Mouse (Mus musculus) cerebellum, postnatal 25 days (tissue): ENCODE measurements at regions not wholly inside any gene's neighbourhood (a gene's known extent, or its start where the extent isn't known, plus 50 kb on each side); places are given as distances from the start of the nearest gene placed in this dataset.
"Not testable (repeated sequence)": the region's sequence is repeated elsewhere in the genome, so short reads cannot be mapped to it uniquely, and the experiment has no call there.

Experiments
- DNase-seq, 2 experiments: peaks; one replicate each; pipeline ENCODE4 v3.0.0; 2021; ENCODE audit warnings: mixed read lengths in 2 of 2

DNA sequence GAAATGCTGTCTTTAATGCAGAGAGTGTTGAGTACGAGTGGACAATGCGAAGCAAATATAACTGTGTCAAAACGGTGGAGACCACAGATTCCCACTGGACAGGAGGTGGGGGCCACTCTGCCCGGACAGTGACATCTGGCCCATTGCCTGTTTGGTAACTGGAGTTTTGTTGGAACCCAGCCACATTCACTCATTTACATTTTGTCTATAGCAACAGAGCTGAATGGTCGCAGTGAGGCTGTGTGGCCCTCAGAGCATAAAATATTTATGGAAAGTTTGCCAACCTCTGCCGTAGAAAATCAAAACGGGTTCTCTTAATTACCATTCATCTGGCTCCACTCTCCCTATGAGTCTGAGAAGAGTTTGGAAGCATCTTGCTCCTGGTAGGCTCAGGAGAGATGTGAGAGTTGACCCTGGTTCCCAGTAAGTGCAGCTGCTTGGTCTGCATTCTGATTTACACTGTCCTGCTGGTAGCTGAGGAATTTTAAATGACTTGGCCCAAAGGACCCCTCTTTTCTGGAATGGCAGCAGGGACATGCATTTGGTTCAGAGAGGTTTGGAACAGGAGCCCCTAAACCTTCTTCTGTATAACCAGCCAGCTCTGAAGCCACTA is 187.9 kb upstream of the Pik3r1 start:
- DNase-seq: no peak

DNA sequence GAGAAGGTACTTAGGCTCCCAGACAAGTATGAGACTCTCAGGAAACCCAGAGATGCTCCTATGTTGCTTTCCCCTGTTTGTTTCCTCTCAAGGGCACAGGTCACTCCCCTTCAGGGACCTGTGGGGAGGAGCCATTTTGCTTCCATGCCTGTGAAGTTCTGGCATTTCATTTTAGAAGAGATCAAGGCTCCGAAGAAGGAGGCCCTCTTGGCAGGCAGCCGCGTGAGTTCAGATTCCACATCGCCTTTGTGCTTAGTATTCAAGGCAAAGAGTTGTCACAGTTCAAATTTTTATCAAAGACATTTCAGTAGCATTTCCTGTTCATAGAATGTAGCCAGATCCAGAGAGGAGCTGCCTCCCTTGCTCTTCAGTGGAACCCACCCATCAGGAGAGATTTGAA is 189.8 kb upstream of the Pik3r1 start:
- peak in 1 of 2 experiments; percentile 8 for DNase-seq

DNA sequence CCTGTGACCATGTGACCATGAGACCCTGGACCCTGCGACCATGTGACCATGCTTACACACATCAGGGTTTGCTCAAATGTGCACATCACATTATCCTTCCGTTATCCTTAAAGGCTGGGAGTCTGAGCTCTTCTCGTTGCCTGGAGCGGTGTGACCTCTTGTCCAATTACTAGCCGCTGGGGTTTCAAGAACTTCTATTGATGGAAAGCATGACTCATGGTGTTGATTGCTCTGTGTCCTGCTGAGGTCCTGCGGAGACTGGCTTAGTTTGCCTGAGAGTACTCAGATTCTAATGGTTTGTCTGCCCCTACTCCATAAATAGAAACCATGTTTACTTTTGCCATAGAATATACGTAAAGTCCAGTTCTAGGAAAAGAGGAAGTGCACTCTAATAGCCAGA is 197.5 kb upstream of the Pik3r1 start:
- no peak for DNase-seq

DNA sequence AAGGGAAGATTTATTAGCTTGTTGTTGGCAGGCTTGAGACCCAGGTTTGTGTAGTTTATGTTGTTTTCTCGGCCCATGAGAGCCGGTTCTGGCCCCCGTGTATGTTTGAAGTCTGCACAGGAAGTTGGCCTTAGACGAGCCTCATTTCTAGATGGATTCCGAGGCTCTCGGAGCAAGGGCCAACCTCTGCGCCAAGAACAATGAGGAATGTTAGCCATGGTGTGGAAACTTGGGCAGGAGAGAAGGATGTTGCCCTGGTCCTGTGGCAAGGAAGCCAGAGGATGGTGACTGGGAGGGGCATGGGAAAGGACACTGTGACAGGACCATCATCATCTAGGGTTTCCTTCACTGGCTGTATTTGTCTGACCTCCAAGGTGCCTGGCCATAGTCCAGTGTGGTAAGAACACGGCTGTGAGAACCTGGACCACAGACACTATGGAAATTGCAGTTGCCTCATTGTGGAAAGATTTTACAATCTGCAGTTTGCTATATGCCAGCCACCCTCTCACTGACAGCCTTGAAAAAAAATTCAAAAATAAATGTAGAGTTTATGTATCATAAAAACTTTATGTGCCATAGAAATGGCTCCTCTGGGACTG is 198.9 kb upstream of the Pik3r1 start:
- DNase-seq: no peak

DNA sequence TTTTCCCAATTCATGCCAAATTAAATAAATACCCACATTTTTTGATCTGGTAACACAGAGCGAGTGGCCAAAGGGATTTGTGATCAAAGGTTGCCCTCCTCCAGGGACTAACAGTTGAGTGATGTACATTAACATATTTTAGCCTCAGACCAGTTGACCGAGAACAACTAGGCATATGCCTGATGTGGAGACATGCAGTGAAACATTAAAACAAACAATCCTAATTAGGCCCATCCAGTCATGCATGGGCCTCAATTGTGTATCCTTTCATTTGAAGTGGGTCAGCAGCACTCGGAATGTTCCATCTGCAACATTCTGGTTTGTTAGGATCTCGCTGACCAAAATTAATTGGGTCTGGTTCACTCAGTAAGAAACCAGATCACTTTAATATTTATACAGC is 199.4 kb upstream of the Pik3r1 start:
- no peak for DNase-seq

DNA sequence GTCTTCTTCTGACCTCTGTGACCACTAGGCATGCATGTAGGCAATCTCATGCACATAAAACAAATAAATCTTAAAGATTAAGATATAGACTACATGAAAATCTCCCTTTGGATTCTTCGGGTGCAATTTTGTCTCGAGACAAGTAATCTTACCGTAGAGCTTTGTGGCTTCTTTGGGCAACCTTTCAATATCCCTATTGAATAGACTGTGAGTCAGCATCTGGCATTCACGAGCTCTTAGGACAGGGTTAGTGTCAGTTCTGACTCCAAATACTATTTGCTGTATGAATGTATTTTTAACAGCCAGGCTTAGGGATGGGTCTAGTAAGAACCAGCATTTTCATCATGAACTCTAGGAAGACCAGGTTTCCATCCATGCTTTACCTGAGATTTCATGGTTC is 208.7 kb upstream of the Pik3r1 start:
- DNase-seq: no peak

DNA sequence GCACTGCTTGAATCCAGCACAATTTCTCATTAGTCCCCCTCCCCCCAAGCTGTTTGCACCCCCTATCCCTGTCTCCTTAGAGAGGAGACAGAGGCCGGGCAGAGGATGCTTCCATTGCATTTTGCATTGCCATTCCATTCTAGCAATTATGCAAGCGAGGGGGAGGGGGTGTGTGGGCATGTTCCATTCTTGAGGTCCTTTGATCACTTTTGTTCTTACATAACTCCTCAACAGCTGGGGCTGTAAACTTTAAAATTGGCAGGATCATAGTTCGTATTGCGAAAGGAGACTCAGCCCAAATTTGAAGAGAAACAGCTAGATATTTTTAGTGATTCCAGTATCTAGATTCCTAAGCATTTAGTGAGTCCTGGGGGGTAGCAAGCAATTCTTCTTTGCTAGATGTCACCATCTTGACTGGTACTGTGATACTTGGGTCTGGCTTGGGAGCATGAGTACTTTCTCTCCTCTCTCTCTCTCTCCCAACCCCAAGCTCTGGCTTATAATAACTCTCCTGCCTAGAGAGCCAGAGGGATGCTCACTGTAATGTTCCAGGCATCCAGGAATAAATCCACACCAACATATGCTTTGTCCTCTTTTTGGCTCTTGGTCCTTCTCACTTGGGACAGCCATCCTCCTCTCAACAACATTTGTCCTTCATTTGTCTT is 212.3 kb upstream of the Pik3r1 start:
- no peak for DNase-seq

DNA sequence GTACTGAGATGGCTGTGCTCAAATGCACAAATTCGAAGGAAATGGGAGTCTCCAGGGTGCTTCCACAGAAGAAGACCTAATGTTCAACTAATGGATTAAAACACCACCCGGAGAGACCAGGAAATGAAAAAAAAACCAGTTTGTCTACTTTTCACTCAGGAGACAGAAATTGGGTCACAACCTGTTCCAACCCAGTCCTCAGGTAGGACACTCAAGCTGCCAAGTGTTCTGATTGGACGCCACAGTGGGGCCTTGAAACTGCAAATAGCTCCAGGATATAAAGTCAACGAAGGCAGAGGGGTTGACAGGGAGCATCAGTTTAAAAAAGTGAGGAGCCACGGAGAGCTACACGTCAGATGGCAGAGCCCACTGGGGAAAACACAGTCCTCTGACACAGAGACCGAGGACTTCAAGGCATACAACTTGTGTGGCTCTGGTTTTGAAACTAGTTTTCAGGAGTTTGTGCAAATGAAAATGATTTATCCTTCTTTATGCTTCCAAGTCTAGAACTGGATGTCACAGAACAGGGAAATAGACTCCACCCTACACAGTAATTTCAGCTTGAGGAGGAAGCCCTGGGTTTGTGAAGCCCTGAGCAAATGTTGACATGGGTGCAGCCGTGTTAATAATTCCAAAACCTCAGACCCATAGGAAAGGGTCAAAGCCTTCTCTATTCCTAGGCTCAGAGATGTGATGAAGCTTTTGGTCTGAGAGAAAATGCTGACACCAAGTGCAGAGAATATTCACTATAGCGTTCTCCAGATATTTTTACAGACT is 220.8 kb upstream of the Pik3r1 start:
- DNase-seq: no peak

DNA sequence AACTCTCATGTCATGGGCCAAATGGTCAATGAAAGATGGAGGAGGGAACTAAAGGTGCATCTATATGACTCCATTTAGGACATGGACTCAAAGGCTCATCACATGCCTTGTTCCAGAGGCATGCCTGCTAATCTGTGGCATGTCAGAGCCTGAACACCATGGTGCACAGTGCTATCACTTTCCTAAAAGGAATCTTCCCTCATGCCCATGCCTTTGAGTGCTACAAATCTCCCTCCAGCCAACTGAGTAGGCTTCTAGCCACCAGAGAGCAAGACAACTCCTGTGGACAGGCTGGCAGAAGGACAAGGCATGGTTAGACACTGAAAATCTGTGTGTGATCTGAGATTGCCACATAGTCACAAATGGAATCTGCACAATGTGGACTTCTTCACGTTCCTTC is 223.7 kb upstream of the Pik3r1 start:
- DNase-seq: no peak

DNA sequence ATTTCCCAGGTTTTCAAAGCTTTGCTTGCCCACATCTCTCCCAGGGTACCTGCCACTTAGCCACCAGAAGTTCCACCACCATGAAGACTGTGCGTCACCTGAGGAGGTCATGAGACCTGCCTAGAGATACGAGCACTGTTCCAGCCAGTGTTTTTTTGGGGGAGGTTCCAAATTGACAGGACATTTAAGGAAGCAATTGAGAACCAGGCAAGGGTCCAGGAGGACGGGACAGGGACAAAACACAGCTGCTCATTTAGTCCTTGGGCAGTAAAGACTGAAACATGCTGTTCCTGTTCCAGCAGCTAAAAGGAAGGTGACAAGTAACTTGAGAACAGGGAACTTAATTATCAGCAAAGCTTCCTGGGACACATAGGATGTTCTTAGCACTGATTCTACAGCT is 226.8 kb upstream of the Pik3r1 start:
- DNase-seq: no peak

DNA sequence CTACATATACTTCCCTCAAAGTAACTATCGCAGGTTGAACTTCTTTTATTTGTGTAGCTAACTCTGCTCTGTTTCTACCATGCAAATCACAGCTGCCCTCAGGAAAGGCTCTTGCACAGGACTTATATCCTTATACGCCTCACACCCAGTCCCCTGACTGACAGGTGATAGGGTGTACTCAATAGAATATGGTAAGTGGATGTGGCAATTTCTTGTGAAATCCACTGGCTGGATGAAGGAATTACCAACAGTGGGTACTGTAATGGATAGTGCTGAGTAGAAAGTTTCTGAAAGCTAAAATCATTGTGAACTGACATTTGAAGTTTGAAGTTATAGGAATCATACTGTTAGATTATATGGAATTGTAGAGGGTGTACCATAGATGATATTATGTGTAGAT is 227.5 kb upstream of the Pik3r1 start:
- DNase-seq: no peak

DNA sequence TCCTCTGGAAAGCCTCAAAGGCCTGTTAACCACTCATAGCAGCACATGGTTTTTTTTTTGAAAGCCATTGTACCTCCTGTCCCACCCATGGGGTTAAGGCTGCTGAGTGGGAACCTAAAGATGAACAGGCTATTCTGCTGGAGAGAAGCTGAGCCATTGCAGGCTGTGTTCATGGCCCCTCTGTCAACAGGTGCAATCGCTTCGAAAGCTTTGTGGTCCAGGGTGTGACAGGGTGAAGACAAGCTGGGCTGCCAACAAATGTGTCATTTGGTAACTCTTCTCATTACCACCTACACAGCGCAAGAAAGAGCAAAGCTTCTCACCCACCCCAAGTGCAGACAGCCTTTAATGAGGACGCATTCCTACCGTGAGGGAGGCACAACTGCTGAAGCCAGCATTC is 228.1 kb upstream of the Pik3r1 start:
- no peak for DNase-seq

DNA sequence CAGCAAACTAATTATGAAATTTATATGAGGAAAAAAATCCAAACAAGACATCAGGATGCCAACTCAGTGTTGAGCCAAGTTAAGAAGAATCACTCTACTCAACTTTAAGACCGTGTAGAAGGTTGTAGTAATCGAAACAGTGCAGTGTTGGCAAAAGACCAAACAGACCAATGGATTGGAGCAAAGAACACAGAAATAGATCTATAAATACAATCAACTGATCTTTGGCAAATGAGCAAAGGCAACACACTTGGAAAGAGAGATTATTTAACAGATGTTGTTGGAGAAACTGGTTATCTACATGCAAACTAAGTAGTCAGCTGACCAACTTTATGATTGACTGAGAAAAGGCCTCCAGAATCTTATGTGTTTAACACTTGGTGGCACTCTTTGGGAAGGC is 229.4 kb upstream of the Pik3r1 start:
- DNase-seq: no peak

DNA sequence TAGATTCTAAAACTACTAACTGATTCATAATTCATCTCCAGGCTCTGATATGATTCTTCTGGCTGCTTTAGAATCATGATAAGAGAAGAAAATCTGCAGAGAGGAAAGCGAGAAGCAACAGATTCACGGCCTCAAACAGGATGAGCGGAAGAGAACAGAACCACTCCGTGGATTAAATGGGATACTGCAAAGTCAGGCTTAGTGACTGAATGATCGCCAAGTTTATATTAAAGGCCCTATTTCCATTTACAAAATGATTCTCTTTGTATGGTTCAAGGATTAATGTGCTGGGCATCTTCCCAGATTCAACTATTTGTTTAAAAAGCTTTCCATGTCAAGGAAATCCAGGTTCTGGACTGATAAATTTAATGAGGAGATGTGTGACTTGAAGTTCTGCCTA is 238.5 kb upstream of the Pik3r1 start:
- no peak for DNase-seq

DNA sequence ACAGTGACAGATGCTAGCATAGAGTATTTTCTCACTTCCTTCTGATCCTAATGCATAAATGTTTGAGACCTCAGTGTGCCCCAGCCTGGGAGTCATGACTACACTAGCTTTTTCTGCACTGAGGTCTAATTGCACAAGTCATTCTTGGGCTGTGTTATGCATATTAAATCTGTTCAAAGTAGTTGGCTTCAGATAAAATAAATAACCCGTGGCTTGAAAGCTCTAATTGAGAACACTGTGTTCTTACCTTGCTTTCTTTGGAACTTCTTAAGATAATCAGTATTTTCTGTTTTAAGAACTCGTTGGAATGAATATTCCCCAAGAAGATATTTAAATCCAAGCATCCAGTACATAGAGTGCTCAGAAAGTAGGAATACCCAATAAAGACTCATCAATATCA is 243.9 kb upstream of the Pik3r1 start:
- DNase-seq: no peak

DNA sequence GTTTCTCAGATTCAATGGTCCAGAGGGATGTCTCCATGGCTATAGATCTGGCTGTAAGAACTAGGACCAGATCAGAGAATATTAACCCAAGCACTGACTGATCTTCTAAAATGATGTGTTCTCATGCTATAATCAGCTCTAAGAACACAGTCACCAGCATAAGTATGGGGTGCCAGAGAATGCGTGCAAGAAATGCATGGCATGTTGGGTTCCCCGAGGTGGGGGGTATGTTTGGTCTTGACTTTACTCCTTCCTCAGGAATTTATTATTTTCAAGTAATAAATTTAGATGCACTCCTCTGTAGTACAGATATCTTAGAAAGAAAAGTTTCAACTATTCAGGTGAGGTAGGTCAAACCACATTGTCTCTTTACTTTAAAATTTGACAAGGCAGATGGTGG is 246.5 kb upstream of the Pik3r1 start:
- DNase-seq: no peak

DNA sequence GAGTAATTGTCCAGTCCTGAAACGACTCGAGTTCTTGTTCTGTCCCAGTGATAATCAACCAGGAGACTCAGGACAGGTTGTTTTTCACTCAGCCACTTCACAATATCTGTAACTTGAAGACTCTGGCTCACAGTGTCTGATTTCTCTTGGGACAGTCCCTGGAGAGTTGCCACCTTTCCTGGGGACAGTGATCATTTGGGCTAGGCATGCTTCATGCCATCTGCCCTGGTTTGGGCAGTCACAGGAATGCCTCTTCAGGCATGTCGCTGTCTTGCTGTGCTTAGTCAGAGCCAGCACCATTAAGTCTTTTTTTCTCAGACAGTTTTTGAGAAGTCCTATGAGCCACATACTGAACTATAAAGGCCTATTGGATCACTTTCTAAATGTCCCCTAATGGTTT is 246.9 kb upstream of the Pik3r1 start:
- DNase-seq: peak; percentile 12 to 43

DNA sequence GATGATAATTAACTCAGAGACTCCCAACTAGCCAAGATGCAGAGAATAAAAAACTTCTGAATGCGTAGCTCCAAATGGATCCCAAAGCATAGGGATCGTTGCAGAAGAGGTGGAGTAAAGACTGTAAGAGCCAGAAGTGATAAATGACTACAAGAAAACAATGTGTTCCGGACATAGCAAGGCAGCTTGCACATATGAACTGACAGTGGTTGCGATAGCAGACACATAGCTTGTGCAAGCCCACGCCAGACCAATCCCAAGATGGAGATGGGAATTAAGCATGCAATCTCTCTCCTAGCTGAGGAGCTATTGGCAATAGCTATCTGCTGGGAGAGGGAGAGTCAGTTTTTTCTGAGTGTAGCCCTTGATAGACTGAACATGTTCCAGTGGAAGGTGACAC is 248.5 kb upstream of the Pik3r1 start:
- DNase-seq: no peak

DNA sequence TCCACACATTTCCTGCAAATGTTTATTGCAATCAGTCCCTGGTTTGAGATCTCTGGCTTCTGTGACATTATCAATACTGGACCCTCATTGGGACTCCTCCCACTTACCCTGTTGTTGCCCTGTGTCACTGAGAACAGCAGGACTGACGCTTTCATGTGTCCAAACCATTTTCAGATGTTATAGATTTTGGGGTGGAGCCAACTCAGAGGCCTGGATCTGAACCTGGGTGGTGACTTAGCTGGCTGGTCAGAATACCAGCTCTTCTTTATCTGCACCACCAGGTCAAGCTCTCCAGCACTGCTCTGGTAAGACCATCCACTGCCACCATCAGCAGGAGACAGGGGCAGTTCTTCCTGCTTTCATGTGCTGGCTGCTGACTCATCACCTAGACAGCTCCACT is 254.3 kb upstream of the Pik3r1 start:
- no peak for DNase-seq

DNA sequence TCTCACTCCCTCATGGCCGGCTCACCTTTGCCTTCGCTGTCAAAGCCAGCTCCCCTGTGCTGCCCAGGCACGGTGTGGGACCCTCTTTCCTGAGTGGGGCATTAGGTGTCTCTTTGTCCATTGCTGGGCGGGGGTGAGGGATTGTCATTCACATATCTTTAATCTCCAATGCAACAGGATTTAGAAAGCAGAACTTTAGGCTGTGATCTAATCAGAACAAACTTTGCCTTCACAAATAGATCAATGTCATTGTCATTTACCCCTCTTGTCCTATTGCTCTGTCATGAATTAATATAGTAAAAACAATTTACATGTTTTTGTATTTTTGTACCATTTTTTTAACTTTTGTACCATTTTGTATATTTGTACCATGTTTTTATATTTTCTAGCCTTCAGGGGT is 254.7 kb upstream of the Pik3r1 start:
- no peak for DNase-seq

DNA sequence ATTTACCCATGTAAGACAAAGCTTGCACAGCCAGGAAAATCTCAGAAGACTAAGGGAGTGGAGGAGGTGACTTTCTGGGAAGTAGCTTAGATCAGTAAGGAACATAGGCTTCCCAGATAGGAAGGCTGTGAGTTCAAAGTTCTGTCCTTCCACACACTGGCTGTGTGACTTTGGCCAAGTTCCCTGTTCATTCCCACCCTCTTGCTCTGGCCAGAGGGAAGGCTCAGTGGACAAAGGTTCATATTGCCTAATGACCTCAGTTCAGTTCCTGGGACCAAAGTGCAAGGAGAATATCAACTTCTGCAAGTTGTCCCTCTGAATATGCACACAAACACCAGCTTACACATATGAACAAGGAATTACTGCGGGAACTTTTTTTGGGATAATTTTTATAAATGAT is 255.6 kb upstream of the Pik3r1 start:
- DNase-seq: no peak

DNA sequence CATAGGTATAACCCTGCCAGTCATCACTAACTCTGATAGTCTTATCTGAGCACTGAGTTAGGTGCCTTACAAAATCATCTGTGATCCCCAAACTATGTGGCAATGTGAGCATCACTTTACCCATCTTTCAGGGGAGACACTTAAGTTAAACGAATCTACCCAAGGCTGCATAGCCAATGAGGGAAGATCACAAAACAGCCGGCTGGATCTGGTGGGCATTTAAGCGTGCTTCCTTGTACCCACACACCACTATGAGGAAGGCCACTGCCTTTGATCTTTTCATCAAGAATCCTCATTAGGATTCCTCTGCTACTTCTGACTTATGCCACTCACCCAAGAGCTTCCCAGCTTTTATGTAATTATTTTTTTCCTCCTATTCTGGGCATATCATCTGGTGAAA is 257.1 kb upstream of the Pik3r1 start:
- no peak for DNase-seq

DNA sequence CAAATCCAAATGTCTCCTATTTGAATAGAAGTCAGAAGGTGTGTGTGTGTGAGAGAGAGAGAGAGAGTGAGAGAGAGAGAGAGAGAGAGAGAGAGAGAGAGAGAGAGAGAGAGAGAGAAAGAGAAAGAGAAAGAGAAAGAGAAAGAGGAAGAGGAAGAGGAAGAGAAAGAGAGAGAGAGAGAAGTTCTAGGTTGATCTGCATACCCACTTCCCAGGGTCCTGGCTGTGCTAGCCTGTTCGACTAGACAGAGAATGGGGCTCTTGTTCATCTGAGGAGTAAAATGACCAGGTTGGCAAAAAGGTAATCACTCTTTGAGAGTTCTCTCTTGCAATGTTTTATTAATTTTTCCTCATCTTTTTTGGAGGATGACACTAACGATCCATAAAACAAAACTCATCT is 257.5 kb upstream of the Pik3r1 start:
- not testable (repeated sequence) for DNase-seq

DNA sequence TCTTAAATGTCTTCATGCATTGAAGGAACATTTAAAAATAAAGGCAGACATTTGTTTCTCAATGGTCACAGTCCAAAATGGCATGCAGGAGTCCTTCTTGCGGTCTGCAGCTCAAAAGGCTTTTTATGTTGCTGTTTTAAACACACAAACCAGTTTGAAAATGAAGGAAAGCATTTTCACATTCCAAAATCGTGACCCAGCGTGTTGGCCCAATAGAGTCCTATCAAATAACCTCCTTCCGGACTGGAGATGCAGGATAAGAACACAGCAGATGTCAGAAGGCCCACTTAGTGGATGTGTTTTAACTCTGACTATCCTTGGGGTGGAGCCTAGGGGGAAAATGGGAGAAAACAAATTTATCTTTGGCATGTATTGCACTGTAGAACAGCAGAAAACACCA is 263.4 kb upstream of the Pik3r1 start:
- DNase-seq: no peak
